Mouse (Mus musculus) testis, postnatal 10 days (tissue): Measurements from ENCODE around the gene Slc30a6.

Source experiments
- DNase-seq: peaks from one replicate; pipeline ENCODE4 v3.0.0; 2021; ENCODE audit warnings: low spot score

Slc30a6 gene

DNA sequence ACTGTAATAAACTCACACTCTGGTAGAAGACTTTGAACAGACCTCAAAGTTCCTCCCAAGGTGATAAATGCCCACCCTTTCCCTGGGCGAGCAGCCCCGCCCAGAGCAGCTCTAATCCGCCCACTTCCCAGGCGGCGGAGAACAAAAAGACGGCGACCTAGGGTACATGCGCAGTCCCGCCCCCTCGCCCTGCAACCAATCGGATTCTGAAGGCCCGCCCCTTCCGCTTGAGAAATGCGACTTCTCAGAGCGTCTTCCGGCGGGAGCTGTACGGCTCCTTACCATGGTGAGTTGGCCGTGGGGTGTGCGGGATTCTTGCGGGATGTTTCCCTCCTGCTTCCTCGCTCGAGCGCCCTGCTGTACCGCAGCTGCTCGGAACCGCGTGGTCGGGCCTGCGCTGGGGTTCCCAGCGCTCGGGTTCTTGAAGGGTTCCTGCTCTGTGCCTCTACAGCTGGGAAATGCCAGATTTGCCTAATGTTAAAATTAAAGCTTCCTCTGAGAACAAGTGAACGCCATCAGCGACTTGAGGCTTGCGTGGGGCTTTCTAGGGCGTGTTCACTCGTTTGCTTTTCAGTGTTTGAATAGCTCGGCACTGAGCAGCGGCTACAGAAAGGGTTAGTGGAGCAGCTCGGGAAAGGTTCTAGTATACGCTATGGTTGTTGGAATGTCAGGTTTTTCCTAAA is at the start of gene Slc30a6:
Slc30a6 (plus strand) TSS at position 226 of the 683 bp plus-strand sequence.
- DNase-seq: peak; percentile 98

DNA sequence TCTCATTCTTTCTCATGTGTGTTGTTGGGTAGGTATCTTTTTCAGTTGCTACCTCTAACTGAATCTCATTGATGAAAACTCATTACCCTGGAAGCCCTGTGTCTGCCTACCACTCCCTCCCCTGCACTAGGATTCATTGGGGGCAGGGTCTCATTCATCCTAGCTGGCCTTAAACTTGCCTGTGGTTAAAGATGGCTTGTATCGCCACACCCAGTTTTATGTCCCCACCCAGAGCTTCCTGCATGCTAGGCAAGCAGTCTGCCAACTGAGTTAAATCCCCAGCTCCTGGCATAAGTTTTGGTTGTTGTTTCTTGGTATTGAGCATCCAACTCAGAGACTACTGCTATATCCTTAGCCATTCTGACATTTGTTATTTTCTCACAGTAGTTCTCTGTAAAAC is 31.8 kb upstream of the Slc30a6 start:
- no peak for DNase-seq

DNA sequence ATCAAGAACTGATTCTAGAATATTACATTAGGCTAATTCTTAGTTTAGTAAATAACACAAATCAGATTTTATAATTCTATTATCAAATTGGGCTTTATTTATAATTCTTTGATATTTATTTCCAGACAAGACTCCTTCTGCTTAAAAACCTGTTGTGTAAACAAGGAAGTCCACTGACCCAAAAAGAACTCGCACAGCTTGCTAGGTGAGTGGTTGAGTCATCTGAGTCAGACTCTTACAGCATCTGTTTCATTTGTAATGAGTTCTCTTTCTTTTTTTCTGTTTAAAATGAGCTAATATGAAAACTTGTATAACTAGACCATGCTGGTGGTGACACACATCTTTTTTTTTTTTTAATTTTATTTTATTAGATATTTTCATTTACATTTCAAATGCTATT is 18.5 kb upstream of the Slc30a6 start:
- DNase-seq: no peak

DNA sequence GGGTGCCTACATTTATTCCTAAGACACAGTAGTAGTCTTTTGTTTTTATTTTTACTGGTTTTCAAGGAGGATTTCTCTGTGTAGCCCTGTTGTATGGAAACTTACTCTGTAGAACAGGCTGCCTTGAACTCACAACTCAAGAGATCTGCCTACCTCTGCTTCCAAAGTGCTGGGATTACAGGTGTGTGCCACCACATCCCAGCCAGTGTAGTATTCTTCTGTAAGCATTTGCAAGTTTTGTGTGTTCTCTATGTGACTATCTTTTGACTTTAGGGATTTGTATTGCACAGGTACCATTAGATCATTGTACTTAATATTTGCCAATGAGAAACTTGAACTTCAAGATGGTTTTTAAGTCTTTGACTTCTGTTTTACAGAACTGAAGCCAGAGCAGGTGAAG is 8.8 kb upstream of the Slc30a6 start:
- no peak for DNase-seq

DNA sequence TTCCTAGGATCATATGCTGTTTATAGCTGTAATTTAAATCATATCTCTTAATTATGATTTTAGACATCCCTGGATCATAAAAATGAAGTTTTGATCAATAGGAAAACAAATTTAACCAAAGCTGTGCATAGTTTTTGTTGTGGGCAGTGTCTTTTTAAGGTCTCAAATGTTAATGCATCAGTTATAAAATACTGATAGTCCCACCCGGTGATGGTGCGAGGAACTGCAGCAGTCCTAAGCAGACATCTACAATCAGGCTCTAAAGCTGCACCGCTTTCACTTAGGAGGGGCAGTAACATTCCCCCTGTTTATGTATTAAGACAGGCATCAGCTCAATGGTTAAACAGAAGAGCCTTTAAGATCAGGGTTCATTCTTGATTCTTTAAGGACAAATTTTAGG is 5.6 kb upstream of the Slc30a6 start:
- no peak for DNase-seq

DNA sequence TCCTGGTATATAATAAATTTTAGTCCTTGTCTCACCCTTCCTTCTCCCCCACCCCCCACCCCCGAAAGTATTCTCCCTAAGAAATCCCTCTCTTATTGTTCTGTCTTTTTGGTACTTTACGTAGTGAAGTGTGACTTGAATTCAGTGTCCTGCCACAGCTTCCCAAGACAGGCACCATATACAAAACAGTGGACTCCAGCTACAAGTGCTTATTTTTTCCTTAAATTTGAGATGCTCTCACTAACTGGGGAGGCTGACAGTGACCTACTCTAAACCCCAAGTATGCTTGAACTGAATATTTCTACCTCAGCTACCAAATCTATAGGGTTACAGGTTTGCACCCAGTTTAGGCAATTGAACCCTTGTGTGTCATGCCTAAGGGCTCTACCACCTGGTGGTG is 1.0 kb upstream of the Slc30a6 start:
- DNase-seq: no peak

DNA sequence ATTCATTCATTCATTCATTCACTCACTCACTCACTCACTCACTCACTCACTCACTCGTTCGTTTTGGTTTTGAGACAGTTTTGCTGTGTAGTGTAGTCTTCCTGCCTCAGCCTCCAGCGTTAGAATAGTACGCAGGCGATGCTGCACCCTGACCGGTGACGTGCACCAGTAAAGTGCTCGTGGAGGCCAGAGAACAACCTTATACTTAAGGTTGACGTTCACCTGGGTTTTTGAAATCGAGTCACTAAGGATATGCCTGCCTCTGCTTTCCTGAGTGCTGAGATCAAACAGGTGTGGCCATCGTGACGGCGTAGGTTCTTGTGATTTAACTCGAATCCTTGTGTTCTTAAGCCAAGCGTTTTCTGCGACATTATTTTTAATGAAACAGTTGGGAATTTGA is 553 bp upstream of the Slc30a6 start:
- no peak for DNase-seq

DNA sequence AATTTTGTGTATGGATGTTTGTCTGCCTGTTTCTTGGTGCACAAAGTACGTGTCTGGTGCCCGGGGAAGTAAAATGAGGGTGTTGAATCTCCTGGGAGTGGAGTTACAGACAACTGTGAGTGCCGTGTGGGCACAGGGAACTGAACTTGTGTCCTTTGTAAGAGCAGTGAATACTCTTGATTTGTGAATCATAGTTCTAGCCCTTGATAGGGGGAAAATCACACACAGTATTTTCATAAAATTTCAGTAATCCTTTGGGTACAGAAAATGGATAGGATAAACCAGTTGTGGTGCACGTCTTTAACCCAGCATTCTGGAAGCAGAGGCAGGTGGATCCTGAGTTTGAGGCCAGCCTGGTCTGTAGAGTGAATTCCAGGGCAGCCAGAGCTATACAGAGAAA is 1.4 kb downstream of the Slc30a6 start:
- no peak for DNase-seq

DNA sequence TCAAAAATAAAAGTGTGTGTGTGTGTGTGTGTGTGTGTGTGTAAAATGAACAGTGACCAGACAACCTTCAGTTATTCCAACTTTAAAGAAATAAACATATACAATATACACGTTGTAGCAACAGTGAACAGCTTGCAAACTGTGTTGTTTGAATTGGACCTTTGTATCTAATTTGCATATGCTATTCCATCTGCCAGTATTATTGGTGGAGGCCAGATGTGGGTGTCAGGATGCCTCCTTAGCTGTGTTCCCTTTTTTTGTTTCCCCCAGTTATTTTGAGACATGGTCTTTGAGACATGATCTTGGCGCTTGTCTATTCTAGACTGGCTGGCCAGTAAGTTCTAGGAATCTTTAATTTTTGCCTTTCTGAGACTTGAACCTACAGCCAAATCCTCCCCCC is 1.8 kb downstream of the Slc30a6 start:
- DNase-seq: no peak

DNA sequence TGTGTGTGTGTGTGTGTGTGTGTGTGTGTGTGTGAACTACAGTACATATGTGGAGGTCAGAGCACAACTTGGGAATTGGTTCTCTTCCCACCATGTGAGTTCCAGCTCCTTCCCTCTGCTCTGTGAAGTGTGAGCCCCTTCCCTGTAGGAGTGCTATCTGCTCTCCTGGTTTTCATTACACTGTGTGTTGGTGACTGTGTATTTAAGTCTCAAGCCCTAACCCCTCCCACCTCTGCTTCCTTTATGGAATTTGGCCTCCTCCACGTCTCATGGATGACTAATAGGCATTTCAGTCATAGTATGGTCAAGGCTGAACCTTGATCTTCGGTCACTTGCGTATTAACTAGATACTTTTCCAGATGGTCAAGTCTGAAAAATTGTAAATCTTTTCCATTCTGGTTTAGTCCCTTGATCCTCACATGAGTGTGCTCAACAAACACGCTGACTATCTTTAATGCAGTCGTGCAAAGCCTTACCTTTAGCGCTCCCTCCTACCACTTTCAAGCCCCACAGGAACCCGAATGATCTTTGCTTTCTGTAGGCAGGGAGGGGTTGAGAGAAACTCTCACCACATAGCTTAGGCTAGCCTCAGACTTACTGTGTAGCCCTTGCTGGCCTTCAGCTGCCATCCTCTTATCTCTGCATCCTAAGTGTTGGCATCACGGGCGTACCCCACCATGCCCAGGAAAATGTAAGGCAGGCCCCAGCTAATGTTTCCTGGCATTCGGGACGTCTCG is 7.2 kb downstream of the Slc30a6 start:
- DNase-seq: no peak

DNA sequence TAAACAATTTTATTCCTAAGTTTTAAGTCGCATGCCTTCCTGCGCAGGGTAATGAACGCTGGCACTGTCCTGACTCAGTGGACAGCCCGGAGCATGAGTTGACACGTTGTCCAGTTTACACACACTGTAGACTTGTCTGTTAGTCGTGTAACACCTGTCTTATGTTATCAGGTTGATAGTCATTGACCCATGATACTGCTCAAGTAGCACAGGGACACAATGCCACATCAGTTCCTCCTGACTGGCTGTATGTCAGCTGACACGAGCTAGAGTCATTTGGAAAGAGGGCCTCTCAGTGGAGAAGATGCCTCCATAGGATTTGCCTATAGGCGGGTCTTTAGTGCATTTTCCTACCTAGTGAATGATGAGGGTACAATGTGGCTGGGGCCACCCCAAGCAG is 11.1 kb downstream of the Slc30a6 start:
- no peak for DNase-seq

DNA sequence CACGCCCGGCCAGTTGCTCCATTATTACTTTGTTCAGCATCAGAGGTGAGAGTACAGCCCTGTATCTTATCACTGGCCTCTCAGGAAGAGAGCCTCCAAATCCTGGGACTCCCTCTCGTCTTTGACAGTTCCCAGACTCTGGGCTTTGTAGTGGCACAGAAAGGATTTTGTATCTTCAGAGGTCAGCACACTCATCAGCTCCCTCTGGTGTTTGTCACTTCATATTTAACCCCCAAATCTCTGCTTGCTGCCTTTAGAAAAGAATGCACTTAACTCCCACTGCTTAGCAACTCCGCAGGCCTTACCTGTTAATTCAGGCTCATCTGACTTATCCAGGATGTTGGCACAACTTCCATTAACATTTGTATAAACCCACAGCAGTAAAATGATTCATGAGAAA is 14.3 kb downstream of the Slc30a6 start:
- no peak for DNase-seq

DNA sequence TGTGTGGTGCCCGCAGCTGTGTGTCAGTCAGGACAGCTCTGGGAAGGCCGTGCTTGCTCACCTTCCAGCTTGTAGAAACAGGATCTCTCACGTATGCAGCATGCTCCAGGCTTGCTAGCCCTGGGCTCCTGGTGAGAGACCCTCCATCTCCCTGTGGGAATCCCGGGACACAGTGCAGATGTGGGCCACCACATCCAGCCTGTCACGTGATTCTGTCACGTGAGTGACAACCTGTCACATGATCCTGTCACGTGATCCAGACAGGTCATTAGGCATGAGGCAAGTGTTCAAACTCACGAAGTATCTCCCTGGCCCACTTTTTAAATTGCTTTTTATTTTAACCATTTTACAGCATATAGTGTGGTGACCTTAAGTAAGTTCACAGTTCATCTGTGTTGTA is 17.9 kb downstream of the Slc30a6 start:
- DNase-seq: peak; percentile 23

DNA sequence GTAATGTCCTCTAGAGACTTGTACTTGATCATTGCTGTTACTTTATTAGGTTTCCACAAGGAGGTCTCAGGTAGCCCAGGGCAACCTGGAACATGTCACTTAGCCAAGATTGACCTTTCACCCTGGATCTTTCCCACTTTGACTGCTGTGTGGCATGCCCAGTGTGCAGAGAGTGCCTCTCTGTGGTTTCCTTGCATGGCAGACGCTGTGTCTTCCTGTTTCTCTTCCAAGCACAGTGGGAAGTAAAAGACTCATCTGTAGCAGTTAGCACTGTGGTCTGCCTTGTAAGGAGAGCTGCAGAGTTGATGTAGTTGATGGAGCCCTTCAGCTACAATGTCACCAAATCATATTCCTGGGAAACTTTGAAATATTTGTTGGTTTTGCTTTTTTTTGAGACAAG is 19.3 kb downstream of the Slc30a6 start:
- no peak for DNase-seq

DNA sequence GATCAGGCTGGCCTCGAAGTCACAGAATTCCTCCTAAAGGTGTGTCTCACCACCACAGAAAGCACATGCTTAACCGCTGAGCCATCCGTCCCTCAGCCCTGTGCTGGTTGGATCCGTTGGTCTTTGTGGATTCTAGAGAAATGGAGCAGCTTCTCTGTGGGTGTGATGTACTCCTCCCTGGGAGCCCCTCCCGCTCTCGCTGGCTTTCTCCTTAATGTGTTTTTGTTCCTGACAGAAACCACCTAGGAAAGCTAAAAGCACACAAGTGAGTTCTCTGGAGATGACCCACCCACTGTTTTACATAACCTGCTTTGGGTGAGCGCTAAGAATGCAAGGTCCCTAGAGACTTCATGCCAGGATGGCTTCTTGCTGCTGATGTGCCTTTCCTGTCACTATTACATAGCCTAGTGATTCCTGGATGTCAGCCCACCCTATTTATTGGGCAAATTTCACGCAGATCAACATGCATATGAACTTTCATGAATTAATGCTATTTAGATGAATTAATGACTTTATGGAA is 21.5 kb downstream of the Slc30a6 start:
- no peak for DNase-seq

DNA sequence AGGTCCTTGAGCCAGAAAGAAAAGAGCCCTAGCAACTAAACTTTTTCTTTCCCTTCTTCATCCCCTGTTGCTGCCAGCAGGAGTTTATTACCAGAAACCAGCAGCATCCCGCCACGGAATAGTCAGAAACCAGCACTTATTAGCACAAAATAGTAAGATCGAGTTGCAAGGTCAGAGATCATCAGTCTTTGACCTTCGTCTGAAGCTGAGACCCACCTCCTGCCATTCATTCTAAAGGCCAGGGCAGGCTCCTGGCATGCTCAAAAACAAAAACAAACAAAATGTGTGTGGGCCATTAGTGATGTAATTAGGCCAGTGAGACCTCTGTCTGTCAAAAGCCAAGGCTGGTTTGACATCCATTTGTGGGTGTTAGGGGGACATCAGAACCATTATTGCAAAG is 22.8 kb downstream of the Slc30a6 start:
- no peak for DNase-seq

DNA sequence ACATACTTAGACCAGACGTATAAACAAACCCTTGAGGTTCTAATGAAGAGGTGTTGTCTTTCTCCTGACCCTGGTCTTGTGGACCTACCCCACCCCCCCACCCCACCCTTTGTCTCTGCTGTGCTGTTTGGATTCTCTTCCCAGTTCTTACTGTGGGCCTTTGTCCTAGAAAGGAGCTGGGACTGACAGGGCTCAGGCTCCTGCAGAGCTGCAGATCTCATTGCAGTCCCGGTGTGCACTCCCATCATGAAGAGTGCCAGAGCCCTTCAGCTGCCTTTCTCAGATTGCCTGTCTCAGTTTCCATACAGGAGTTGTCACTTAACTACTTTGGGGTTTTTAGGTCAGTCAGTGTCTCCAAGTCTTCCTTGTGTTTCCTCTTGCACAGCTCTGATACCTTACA is 25.2 kb downstream of the Slc30a6 start:
- DNase-seq: no peak

DNA sequence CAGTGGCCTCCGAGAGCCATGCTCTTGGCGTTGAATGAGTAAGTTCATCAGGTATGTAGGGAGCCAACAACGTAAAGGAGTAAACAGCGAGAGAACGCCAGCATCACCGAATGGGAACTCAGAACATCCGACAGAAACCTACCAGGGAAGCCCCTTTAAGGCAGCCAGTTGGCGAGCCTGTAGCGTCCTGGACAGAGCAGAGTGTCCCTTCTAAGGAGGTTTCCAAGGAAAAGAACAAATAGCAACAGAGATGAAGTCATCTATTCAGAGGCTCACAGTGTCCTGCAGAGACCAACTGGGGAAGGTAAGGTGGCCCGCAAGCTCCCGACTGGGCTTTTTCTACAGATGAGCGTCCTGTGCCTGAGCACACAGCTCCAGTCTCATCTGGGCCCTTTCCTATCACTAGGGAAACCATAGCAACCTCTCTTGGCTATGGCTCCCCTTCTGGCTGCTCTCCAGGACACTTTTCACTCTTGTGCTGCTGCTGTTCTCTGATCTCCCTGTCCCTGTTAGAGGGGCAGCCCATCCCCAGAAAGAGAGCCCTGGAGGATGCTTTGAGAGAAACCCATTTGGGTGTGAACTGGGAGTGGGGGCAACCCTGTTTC is 29.1 kb downstream of the Slc30a6 start:
- DNase-seq: no peak

DNA sequence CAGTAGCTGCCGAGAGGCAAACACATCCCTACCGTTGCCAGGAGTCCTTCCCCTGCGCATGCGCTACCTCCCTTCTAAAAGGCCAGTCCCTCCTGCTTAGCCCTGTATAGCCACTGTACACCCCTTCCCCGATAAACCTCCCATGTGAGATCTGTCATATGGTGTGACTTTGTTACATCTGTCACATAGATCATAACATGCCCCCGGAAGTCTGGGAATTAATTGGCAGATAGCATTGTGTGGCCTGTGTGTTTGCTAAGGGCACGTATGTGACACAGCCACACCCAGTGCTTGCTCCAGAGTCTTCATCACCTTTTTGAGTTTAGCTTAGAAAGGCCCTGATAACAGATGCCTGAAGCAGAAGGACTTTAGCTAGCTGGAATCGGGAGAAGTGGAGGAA is 34.7 kb downstream of the Slc30a6 start:
- DNase-seq: no peak

DNA sequence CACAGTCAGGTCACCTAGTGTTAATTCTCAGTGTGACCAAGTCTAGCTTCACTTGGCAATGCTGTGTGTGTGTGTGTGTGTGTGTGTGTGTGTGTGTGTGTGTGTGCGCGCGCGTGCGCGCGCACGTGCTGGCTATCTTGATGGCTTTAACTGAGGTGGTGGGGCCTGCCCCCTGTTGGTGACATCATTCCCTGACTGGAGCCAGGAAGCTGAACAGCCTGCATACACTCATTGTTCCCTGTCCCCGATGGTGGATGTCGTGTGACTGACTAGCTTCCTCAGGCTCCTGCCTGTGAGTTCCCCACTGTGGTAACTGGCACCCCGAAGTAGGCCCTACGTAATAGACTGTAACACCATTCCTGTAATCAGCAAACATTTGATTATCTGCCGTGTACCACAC is 36.1 kb downstream of the Slc30a6 start:
- no peak for DNase-seq

DNA sequence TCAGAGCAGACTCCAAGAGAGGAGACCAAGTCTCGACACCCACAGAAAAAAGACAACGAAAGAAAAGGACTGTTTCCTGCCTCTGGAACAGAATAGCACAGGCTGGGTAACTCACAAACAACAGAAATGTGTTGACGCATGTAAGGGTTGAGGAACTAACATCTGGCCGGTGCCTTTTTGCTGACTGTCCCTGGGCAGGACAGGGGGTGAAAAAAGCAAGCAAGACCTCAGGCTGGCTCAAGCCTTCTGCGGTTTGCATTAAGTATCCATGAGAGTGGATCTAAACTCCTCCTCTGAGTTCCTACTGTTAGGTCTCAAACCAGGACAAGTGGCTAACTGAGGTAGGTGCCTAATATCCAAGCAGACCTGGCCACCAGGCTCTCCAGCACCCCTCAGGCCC is 37.2 kb downstream of the Slc30a6 start:
- no peak for DNase-seq

DNA sequence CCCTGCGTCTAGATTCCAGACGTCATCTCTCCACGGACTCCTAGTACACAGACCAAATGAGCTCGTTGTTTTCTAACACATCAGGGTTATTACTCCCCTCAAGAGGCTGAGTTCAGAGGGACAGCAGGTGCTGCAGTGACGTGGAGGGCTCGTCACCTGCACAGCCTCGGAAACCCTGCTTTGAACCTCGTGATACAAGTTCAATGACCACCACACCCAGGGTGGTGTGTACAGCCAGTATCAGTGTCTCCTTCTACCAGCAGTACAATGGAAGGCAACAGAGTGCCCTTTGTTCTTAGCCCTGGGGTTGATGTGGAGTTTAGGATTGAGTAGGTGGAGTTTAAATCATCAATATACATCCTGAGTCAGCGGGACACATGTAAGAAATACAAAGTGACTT is 42.4 kb downstream of the Slc30a6 start:
- no peak for DNase-seq

DNA sequence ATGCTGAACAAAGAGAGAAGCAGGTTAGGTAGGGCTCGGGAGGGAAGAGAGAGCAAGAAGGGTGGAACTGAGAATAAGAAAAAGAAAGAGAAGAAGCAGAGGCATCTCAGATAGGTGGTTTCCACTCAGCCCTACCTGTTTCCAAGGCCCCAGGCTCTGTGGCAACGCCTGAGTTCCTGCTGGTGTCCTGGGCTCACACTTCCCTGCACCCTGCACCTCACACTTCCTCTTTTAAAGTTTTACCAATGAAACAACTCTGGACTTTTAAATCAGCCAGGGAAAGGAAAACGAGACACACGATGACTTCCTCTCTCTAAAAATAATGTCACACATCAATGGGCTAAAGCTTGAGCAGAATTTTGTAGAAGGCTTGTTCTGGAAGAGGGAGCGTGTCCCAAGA is 45.1 kb downstream of the Slc30a6 start:
- no peak for DNase-seq
